Mouse (Mus musculus) right cerebral cortex, adult 2 months (tissue): ENCODE results near the gene Gm45711.
"Not testable (repeated sequence)": the region's sequence is repeated elsewhere in the genome, so short reads cannot be mapped to it uniquely, and the experiment has no call there.

Experiments used
- DNase-seq, 2 experiments: peaks; one replicate each; pipeline ENCODE4 v3.0.0; 2021 to 2022; ENCODE audit warnings: low spot score in 2 of 2

Gene Gm45711

DNA sequence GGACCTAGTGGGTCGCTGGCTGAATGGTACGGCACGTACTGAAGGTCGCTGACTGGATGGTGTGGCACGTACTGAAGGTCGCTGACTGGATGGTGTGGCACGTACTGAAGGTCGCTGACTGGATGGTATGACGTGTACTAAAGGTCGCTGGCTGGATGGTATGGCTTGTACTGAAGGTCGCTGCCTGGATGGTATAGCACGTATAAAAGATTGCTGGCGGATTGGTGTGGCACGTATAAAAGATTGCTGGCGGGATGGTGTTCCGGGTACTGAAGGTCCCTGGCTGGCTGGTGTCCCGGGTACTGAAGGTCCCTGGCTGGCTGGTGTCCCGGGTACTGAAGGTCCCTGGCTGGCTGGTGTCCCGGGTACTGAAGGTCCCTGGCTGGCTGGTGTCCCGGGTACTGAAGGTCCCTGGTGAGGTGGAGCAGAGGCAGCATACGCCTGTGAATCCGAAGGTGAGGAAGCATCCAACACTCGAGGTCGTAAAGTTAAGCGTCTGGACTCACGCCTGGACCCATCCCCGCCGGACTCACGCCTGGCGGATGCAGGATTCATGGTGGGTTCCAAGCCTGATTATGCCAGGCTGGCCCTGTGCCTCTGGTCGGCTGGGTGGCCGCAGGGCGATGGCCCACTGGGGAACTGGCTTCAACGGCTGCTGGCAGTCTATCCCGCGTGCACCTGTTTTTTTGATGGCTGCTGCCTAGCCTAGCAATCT lies at the start of gene Gm45711, which contains the start of gene Cmtm1:
Gene Gm45711 (minus strand): TSS at position 641 of the 715 bp plus-strand sequence.
Gene Cmtm1 (minus strand): TSS at position 705 of the 715 bp plus-strand sequence.
- DNase-seq: peak in 1 of 2 experiments; percentile 3

DNA sequence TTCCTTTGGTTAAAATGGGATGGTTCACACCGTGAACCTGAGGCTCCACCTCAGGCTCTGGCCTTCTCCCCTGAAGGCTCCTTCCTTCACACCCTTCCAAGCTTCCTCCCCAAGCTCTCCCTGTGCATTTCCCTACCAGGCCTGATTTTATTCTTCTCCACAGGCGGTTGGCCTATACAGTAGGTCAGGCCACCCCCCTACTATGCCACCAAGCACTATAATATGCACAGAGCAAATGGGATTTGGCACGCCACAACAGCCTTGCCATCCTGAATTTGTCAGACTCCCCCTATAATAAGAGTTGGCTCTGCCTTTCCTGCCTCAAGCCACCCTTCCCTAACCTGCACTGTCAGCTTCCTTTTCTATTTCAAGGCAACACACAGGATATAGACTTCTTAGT lies 48.8 kb upstream of the Gm45711 start:
- DNase-seq: no peak

DNA sequence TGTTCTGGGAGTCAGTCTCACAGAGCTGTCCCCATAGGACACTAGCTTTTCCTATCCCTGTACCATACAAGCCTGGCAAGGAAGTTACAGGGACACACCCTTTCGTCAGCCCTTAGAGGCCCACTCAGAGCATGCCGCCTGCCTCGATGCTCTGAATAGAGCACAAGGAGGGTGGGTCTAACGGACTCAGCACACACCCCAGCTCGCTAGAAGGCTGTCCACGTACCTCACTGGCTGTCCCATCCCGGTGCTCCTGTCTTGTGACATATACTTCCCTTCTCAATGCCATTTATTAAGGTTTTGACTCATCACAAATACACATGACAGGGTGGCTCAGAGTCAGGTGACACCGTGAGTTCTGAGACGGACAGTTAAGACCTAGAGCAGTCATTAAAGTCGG lies 44.6 kb upstream of the Gm45711 start:
- DNase-seq: no peak

DNA sequence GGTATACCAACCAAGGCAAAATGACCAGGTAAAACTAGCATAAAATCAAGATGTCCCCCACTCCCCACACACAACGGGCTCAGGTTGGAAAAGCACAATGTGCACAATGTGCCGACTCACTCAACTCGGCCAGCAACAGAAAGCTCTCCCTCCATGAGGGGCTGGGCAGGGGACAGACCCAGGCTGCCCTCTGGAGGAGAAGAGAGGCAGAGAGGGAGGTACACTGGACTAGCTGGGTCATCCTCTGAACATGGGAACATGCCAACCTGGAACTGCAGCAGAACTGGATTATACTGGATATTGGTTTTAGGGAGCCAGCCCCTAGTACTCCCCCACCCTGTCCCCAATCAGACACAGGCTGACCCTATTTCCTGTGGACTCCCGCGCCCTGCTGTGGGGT lies 43.3 kb upstream of the Gm45711 start:
- DNase-seq: no peak

DNA sequence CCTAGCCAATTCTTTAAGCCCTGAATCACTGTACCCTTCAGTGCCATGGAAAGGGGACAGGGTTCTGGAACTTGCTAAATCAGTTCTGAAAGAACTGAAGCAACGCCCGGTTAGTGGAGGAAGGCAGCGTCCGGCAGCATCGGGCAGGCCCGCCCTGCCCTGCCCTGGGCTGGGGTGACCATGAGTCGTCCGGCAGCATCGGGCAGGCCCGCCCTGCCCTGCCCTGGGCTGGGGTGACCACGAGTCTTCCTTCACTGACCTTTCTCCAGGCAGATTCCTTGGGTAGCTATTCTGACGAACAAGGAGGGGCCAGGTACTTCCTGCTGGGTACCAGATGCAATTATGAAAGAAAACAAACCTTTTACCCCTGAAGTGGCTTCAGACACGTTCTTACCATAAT lies 40.2 kb upstream of the Gm45711 start:
- DNase-seq: no peak

DNA sequence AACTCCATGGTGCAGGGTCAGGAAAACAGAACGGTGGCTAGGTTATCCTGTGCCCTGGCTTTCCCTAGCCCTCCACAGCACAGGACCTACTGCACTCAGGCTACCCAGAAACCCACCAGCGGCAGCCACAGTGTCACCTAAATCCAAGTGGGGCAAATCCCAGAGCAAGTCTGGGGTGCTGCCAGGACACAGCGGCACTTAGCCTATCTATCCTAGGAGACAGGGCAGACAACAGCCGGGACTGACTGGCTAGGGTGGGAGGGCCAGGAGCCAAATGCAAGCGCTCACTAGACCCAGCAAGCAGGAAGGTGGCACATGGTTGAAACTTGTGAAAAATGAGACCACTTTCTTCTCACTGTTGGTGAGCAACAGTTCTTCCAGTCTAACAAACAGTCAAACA lies 39.1 kb upstream of the Gm45711 start:
- DNase-seq: no peak

DNA sequence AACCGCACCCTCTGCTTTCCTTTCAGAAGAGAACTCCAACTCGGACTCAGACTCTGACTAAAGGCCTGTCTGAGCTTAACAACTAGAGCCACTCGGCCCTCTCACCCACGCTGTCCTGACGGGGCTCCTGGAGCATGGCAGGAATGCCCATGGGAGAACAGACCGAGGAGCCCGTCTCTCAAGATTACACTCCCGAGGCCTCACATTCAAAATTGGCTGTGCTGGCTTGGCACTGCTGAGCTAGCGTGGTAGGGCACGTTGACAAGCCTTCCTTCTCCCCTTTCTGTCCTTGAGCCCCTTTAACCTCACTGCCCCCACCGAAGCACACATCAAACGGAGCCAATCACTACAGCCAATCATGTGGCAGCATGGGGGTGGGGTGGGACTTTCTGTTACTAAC lies 36.8 kb upstream of the Gm45711 start:
- DNase-seq: no peak

DNA sequence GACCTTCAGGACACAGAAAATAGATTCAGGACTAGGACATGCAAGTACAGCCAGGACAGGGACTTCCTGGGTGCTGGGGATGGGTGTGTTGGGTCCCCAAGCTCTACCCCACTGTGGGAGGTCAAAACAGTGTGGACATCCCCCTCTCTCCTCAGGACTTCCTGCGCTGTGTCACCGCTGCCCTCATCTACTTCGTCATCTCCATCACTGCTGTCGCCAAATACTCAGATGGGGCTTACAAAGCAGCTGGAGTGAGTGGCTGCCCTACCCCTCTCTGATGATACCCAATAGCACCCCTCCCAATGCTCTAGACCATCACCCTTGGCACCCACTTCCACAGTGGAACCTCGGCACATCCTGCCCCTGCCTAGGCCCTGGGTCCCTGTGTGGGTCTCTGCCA lies 34.7 kb upstream of the Gm45711 start:
- no peak for DNase-seq

DNA sequence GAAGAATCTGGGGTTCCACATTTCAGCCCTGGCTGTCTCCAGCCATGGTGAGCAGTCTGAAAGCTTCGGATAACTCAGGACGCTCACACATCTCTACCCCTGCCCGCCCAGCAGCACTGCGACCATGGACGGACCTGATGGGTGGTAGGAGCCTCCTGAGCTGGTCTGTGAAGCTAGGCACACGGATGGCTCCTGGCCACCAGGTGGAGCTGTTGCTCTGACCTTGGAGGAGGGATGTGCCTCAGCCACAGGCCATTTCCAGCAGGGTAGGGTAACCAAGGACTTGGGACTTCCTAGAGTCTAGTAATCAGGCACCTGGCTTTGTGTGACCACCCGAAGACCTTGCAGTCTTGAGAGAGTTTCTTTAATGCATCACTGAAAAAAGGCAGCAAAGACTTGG lies 34.1 kb upstream of the Gm45711 start:
- peak; percentile 87 to 93 for DNase-seq

DNA sequence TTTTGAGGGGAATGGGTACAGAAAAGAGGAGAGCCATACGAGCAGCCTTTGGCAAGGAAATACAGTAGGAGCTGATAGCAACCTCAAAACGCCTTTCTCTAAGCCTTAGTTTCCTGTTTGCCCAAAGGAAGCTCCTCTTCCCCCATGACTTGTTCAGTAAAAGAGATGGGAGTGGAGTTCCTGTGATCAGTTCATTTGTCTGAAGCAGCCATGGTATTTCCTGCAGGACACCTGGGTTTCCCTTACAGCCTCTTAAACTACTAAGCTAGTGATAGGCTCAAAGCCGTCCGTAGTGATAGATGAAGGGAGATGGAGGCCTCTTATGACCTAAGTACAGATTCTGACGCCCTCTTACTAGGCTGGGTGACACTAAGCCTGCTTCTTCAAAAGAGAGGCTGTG lies 32.5 kb upstream of the Gm45711 start:
- no peak for DNase-seq

DNA sequence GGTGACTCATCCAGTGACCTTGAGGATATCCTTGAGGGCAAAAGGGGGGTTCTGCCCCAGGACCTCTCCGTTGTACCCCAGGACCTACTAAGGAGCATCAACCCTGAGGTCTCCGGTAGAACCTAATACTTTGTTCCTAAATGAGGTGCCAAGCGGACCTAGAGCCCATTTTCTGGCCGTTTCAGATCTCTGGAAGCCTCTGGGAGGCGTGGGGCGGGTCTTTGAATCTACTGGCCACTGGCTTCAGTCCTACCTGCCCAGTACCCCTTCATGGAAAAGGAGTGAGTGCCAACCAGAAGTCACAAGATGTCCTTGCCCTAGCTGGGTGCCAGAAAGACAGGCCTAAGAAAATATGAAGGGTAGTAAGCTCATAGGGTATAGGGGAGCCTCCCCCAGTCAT lies 31.8 kb upstream of the Gm45711 start:
- no peak for DNase-seq

DNA sequence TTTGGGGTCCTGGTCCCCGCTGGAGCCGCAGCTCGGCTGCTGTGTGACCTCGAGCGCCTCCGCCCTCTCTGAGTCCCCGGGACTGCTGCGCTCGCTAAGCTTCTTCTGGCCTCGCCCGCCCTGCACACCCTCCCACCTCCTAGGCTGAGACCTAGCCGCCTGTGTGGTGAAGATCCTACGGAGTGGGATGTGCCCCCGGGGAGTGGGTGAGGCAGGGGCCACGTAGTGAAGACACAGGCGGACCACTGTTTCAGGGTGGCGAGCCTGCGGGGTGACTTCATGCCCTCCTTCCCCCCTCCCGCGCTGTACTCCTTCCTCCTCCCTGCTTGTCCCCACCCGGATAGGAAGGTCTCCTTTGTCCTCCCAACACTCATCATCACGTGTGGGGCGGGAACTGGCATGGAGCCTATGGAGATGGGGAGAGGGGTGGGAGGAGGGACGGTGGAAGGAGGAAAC lies 31.3 kb upstream of the Gm45711 start:
- peak; percentile 17 to 19 for DNase-seq

DNA sequence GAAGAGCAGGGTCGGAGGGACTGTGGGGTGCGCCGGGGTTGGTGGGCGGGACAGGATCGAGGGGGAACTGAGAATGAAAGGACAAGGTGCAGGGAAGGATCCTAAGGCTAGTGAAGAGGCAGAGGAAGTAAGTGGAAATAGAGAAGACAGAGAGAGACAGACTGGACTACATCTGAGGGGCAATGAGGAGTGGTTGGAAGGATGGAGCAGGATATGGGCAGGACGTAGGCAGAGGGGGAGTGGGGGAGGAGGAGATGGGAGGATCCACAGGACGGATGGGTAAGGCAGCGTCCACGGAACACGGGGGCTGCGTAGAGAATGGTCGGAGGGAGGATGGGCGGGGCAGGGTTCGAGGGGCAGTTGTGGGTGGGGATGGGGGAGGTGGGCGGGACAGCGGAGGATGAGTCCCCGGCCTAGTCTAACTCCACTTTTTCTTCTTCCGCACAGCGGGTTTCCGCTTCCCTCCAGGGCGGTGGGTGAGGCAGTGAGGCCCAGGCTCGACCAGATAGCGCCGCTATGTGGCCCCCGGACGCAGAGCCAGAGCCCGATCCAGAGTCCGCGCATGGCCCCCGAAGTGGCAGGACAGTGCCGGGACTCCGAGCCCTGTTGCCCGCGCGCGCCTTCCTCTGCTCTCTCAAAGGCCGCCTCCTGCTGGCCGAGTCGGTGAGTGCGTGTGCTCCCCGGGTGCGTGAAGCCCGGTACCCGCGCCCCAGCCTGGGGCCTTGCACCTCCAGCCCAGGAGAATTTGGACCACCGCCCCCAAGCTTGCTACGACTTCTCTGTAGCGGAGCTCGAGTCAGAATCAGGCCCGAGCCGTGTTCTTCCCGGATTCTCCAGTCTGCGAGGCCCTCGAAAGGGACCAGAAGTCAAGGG lies 30.6 kb upstream of the Gm45711 start:
- DNase-seq: peak; percentile 53 to 59

DNA sequence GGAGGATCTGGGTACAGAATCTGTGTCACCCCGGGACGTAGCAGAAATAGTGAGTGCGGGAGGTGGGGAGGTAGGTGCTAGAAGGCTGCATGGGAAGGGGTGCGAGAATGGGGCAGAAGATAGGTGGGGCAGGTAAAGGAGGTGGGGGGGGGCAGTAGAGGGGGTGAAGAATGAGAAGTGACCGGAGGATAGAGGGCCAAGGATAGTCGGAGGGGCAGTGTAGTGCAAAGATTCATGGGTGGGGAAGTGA lies 30.0 kb upstream of the Gm45711 start:
- no peak for DNase-seq

DNA sequence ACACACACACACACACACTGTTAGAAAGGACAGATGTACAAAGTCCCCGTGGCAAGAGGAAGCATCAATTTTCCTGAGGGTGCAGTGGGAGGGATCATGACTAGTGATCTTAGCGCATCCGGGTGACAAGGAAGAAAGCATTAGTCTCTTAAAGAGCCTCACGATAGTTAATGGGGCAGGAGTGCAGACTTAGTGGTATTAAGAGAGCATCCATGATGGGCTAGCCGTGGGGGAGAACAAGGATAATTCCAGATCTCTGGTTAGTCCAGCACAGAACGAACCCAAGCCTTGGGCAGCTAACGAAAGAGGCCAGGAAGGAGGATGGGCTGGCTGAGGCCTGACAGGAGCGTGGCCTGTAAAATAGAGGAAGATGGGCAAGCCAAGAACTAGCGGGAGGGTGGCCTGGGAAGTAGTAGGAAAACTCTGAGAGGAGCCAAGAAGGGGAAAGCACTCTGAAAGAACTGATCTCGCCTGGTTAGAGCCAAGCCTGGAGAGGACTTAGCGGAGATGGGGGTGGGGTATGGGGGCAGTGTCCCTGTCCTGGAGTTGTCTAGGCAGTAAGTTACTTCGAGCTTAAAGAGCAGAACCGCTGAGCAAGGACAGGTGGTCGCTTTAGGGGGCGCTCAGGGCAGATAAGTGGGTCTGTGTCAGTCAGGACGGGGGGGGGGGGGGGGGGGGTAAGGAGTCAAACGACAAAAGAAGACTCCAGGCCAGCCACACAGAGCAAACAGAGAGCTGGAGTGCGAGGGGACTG lies 29.5 kb upstream of the Gm45711 start, which contains the start of gene Cmtm3:
Gene Cmtm3 (plus strand): TSS at position 182 of the 754 bp plus-strand sequence.
- DNase-seq: peak in 1 of 2 experiments; percentile 20

DNA sequence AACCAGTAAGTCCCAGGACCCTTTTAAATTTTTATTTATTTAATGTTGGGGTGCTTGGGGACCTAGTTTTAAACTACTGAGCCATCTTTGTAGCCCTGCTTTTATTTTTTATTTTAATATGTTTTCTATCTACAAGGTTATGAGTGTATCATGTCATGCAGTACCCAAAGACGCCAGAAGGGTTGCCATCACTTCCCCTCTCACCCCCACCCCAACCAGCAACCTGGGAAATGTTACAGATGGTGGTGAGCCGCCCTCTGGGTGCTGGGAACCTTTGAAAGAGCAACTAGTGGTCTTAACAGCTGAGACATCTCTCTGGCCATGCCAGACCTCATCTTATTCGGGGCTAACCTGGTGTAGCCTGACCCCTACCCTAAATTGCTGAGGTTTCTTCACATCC lies 28.0 kb upstream of the Gm45711 start:
- DNase-seq: no peak

DNA sequence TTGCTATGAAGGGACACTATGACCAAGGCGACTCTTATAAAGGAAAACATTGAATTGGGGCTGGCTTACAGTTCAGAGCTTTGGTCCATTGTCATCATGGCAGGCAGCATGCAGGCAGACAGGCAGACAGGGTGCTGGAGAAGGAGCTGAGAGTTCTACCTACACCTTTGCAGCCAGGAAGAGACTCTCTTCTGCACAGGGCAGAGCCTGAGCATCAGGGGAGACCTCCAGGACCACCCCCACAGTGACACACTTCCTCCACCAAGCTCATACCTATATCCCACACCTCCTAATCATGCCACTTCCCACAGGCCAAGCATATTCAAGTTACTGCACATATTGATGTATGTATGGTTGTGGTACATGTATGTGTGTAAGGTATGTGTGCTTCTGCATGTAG lies 26.9 kb upstream of the Gm45711 start:
- no peak for DNase-seq

DNA sequence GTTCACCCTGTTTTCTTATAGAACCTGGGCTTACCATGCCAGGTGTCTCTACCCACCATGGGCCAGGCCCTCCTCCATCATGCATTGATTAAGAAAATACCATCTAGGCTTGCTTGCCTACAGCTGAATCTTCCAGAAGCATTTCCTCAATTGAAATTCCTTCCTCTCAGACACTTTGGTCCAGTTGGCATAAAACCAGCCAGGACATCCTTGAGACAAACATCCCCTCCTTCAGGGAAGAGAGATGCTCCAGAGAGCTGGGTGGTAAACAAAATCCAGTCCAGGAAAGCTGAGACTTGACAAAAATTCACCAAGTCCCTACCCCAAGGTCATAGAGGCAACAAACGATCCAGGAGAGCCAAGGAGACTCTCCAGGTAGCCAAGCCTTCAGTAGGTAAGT lies 24.3 kb upstream of the Gm45711 start:
- DNase-seq: no peak

DNA sequence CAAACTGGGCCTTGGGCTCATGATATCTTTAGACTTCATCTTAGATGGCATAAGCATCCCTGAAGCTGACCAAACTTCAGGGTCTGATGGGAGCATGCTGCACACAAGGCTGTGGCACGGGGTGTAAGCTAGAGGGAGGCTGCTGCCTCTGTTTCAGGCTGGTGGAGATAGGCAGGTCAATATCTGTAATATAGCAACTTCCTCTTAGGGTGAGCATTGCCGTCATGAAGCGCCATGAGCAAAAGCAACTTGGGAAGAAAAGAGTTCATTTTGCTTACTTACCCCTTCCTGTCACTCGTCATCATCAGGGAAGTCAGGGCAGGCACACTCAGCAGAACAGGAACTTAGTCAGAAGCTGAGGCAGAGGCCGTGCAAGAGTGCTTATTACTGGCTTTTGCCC lies 23.9 kb upstream of the Gm45711 start:
- no peak for DNase-seq

DNA sequence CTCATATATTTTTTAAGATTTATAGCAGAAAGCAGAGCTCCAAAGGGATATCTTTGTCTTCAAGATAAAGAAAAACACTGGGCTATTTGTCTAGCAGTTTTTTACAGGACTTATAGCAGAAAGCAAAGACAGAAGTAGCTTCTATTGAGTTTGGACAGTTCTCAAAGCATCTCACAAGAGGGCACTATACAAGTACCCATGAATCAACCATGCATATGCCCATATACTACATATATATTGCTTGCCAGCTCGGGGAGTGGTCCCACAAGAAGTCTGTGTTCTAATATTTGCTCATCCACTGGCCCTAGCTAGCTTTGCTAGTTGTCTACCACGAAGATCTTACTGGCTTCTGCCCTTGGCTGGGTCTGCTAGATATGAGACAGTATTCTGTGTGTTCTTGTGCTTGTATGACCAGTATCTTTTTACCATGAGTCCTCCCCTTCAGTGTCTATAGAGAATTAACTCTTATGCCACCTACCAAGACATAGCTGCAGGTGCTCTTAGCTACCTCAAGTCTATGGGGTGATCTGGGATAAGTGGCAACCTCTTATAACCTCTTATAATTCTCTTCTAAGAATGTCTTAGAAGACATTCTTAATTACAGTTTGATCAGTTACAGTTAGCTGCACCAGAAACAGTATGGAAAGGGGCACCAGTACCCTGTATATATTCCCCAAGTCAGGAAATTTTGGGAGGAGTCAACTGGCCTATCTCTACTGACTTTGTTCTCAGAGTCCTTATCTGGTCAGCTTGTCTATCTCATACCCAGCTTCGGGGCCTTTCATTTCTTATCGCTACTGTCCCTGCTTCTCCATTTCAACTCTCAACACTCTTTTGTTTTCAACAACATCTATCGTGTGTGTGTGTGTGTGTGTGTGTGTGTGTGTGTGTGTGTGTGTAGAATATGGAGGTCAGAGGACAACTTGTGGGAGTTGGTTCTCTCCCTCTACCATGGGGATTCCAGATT lies 23.1 kb upstream of the Gm45711 start:
- DNase-seq: no peak

DNA sequence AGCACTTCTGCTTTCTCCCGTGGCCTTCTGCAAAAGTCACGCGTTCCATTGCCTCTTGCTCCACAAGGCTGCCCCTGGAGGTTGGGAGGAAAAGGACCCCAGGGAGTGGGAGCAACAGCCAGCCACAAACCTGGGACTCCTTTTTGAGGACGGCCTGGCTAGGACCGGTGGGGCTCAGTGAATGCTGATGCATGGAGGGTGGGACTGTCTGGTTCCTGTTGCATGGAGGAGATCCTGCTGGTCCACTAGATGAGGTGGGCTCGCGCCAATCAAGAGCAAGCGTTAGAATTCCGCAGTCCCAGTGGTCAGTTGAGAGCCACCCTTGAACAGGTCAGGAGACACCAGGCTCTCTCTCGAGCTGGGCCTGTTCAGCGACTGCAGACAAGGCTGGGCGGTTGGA lies 12.0 kb upstream of the Gm45711 start, which contains the start of gene Cmtm2b:
Gene Cmtm2b (plus strand): TSS at position 301 of the 400 bp plus-strand sequence.
- not testable (repeated sequence) for DNase-seq
